7 mouse cellular contexts compared by ENCODE assay signal in the genomic region with DNA sequence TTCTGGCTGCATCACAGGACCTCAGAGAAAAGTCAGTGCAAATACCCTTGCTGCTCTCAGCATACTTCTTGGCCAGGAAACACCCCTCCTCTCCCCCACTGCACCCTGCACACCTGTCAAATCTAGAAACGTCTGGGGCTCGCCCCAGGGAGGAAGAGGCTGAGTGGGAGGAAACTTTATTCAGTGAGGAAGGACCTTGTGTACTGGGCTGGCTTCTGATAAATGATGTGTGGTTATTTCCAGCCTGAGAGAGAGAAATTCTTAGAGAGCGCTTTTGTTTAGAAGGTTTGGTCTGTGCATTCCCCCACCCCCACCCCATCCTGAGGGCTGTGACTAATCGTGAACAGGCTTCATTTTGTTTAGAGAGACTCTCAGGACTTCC.
DNase-seq lines count a peak whose midpoint lies in the region; ATAC-seq and TF ChIP-seq lines count a peak whose summit lies in the region.

No protein-coding gene starts in this region.

- no peak for DNase-seq in midbrain, embryonic 11.5 days (ENCODE audit: low spot score, missing footprints)
- DNase-seq in embryonic facial prominence, embryonic 10.5 days (ENCODE audit: low spot score): peak; percentile 52
- no peak for DNase-seq in liver, embryonic 14.5 days (ENCODE audit: low read depth in 3 of 3, low spot score in 3 of 3)
- DNase-seq in thymus, postnatal 4 days: peak; percentile 65
- DNase-seq in ovary, postnatal 10 days (ENCODE audit: low spot score): no peak
- no peak for DNase-seq in cerebellum, postnatal 4 days (ENCODE audit: low spot score in 2 of 2)

- no peak overlapping the region for H3K9ac ChIP-seq in midbrain, embryonic 13.5 days (replicated peaks)
- H3K9ac ChIP-seq in midbrain, embryonic 11.5 days (ENCODE audit: low read length): no peak overlapping the region
- peak overlapping the region; percentile 90 for H3K9ac ChIP-seq in liver, embryonic 14.5 days (replicated peaks)

- WGBS in midbrain, embryonic 13.5 days: 40% methylated on average over 4 of the region's 4 CpGs
- WGBS in midbrain, embryonic 11.5 days: 64% methylated on average over 4 of the region's 4 CpGs
- WGBS in embryonic facial prominence, embryonic 10.5 days: 27% methylated on average over 4 of the region's 4 CpGs
- 3% methylated on average over 4 of the region's 4 CpGs for WGBS in liver, embryonic 14.5 days (ENCODE audit: insufficient replicate concordance)

- TF ChIP-seq CTCF in liver, embryonic 14.5 days (IDR thresholded peaks at IDR 0.05; ENCODE audit: low read depth): no peak

- no peak for ATAC-seq in midbrain, embryonic 13.5 days
- no peak for ATAC-seq in midbrain, embryonic 11.5 days (ENCODE audit: low FRiP score)
- no peak for ATAC-seq in liver, embryonic 14.5 days (ENCODE audit: insufficient read depth)

- peak overlapping the region; percentile 31 for H3K27ac ChIP-seq in midbrain, embryonic 13.5 days
- no peak overlapping the region for H3K27ac ChIP-seq in midbrain, embryonic 11.5 days (ENCODE audit: low read depth, low read length)
- H3K27ac ChIP-seq in embryonic facial prominence, embryonic 10.5 days (replicated peaks): peak overlapping the region; percentile 71
- H3K27ac ChIP-seq in liver, embryonic 14.5 days: peak overlapping the region; percentile 99

- H3K4me1 ChIP-seq in midbrain, embryonic 13.5 days (replicated peaks): peaks cover 48% of the 10 kb centered on the region
- H3K4me1 ChIP-seq in midbrain, embryonic 11.5 days (ENCODE audit: control insufficient read depth, insufficient read depth, low read length): peaks cover 6% of the 10 kb centered on the region
- peaks cover 63% of the 10 kb centered on the region for H3K4me1 ChIP-seq in embryonic facial prominence, embryonic 10.5 days
- H3K4me1 ChIP-seq in liver, embryonic 14.5 days (replicated peaks; ENCODE audit: control insufficient read depth in 2 of 2, insufficient read depth in 2 of 2, low read length in 1 of 2): peaks cover 93 to 97% of the 10 kb centered on the region in 2 experiments

- no peaks in the 10 kb centered on the region for H3K9me3 ChIP-seq in midbrain, embryonic 13.5 days
- no peaks in the 10 kb centered on the region for H3K9me3 ChIP-seq in midbrain, embryonic 11.5 days (ENCODE audit: control insufficient read depth, low read length)
- H3K9me3 ChIP-seq in embryonic facial prominence, embryonic 10.5 days: no peaks in the 10 kb centered on the region
- no peaks in the 10 kb centered on the region for H3K9me3 ChIP-seq in liver, embryonic 14.5 days (ENCODE audit: control insufficient read depth, low read length)

- no peaks in the 10 kb centered on the region for H3K27me3 ChIP-seq in midbrain, embryonic 13.5 days
- no peaks in the 10 kb centered on the region for H3K27me3 ChIP-seq in midbrain, embryonic 11.5 days (ENCODE audit: control insufficient read depth, insufficient read depth, low read length)
- H3K27me3 ChIP-seq in embryonic facial prominence, embryonic 10.5 days (replicated peaks; ENCODE audit: low read depth, poor library complexity, severe bottlenecking): no peaks in the 10 kb centered on the region
- H3K27me3 ChIP-seq in liver, embryonic 14.5 days (ENCODE audit: control insufficient read depth, insufficient read depth, low read length): no peaks in the 10 kb centered on the region

- no peak overlapping the region for H3K4me3 ChIP-seq in midbrain, embryonic 13.5 days (replicated peaks)
- H3K4me3 ChIP-seq in midbrain, embryonic 11.5 days (ENCODE audit: low read depth, low read length): no peak overlapping the region
- H3K4me3 ChIP-seq in embryonic facial prominence, embryonic 10.5 days: no peak overlapping the region
- H3K4me3 ChIP-seq in liver, embryonic 14.5 days (ENCODE audit: insufficient read depth in 1 of 2, low read depth in 2 of 2, low read length in 2 of 2): peak overlapping the region; percentile 22 to 28

- no peaks in the 10 kb centered on the region; the same call in 1 of the 2 replicates for H3K36me3 ChIP-seq in midbrain, embryonic 13.5 days
- no peaks in the 10 kb centered on the region for H3K36me3 ChIP-seq in midbrain, embryonic 11.5 days (ENCODE audit: control insufficient read depth, insufficient read depth, low read length)
- peaks cover 22% of the 10 kb centered on the region for H3K36me3 ChIP-seq in embryonic facial prominence, embryonic 10.5 days (replicated peaks)
- H3K36me3 ChIP-seq in liver, embryonic 14.5 days (replicated peaks; ENCODE audit: control insufficient read depth, insufficient read depth, low read depth): peaks cover 3% of the 10 kb centered on the region

- no peak overlapping the region for H3K4me2 ChIP-seq in midbrain, embryonic 13.5 days (replicated peaks)
- no peak overlapping the region for H3K4me2 ChIP-seq in midbrain, embryonic 11.5 days
- H3K4me2 ChIP-seq in liver, embryonic 14.5 days (ENCODE audit: low read depth): peak overlapping the region; percentile 75

- TF ChIP-seq EP300 in liver, embryonic 14.5 days (IDR thresholded peaks at IDR 0.05; ENCODE audit: low read depth): no peak

Comparison
In these comparisons a context has a peak if more than half of its experiments do, and no peak if none do; other contexts are left out.
1. H3K4me3 ChIP-seq: peak in liver, embryonic 14.5 days (2 of 2); none in midbrain, embryonic 13.5 days (single experiment), midbrain, embryonic 11.5 days (single experiment) and embryonic facial prominence, embryonic 10.5 days (single experiment).
2. DNase-seq: peak in embryonic facial prominence, embryonic 10.5 days (single experiment) and thymus, postnatal 4 days (single experiment); none in midbrain, embryonic 11.5 days (single experiment), liver, embryonic 14.5 days (0 of 3), ovary, postnatal 10 days (single experiment) and cerebellum, postnatal 4 days (0 of 2).